14 mouse cellular contexts compared by ENCODE assay signal in genomic region chr9:100898042-100898441, GRCm38 (mm10).
A peak's percentile ranks its signal among the peaks of the same experiment; 100 is the strongest.
DNase-seq lines count a peak whose midpoint lies in the region; ATAC-seq and TF ChIP-seq lines count a peak whose summit lies in the region.
"Had no signal": no experiment of that assay in that cellular context is flagged by ENCODE, and none has a peak within 500 bp of the region (broad histone marks: within the 10 kb centered on the region; RNA-seq: fewer than 3 reads in every experiment).

No protein-coding gene starts in this region.

- peak; percentile 39 for DNase-seq in forebrain, embryonic 14.5 days (ENCODE audit: low spot score)
- DNase-seq in lung, postnatal 0 days (ENCODE audit: low spot score) = no peak
- DNase-seq in lung, postnatal 10 days = no peak
- peak; percentile 39 for DNase-seq in brain, adult 2 months (ENCODE audit: low read depth, low spot score)
- DNase-seq in retina, postnatal 1 day = peak; percentile 11
- DNase-seq in embryo, embryonic 10.5 days (ENCODE audit: low spot score) = no peak
- DNase-seq: adrenal gland, postnatal 10 days; heart, adult 11 months; heart, postnatal 14 days; kidney, postnatal 10 days; spleen, adult 18-20 months had no signal

- H3K4me3 ChIP-seq in forebrain, embryonic 14.5 days (ENCODE audit: low read depth, low read length) = no peak overlapping the region
- no peak overlapping the region for H3K4me3 ChIP-seq in forebrain, embryonic 13.5 days
- no peak overlapping the region for H3K4me3 ChIP-seq in lung, postnatal 0 days (ENCODE audit: low read depth, low read length)
- H3K4me3 ChIP-seq in hindbrain, embryonic 12.5 days = no peak overlapping the region
- H3K4me3 ChIP-seq: midbrain, embryonic 12.5 days had no signal

- no peaks in the 10 kb centered on the region for H3K27me3 ChIP-seq in forebrain, embryonic 14.5 days (replicated peaks; ENCODE audit: control insufficient read depth, insufficient read depth, low read length)
- no peaks in the 10 kb centered on the region for H3K27me3 ChIP-seq in forebrain, embryonic 13.5 days
- no peaks in the 10 kb centered on the region for H3K27me3 ChIP-seq in lung, postnatal 0 days (replicated peaks; ENCODE audit: insufficient read depth, low read length)
- no peaks in the 10 kb centered on the region for H3K27me3 ChIP-seq in hindbrain, embryonic 12.5 days
- H3K27me3 ChIP-seq: midbrain, embryonic 12.5 days had no signal

- no peak overlapping the region for H3K9ac ChIP-seq in forebrain, embryonic 14.5 days (ENCODE audit: low read length)
- no peak overlapping the region for H3K9ac ChIP-seq in forebrain, embryonic 13.5 days
- no peak overlapping the region for H3K9ac ChIP-seq in lung, postnatal 0 days (replicated peaks; ENCODE audit: low read depth)
- no peak overlapping the region for H3K9ac ChIP-seq in hindbrain, embryonic 12.5 days
- H3K9ac ChIP-seq: midbrain, embryonic 12.5 days had no signal

- no peak overlapping the region for H3K4me2 ChIP-seq in forebrain, embryonic 14.5 days (ENCODE audit: low read length)
- H3K4me2 ChIP-seq in forebrain, embryonic 13.5 days = no peak overlapping the region
- no peak overlapping the region for H3K4me2 ChIP-seq in lung, postnatal 0 days (replicated peaks; ENCODE audit: low read depth, low read length)
- no peak overlapping the region for H3K4me2 ChIP-seq in hindbrain, embryonic 12.5 days (replicated peaks)
- H3K4me2 ChIP-seq: midbrain, embryonic 12.5 days had no signal

- TF ChIP-seq EP300 in lung, postnatal 0 days (IDR thresholded peaks at IDR 0.05) = no peak

- no peaks in the 10 kb centered on the region for H3K4me1 ChIP-seq in forebrain, embryonic 14.5 days (ENCODE audit: control insufficient read depth, insufficient read depth, low read length)
- H3K4me1 ChIP-seq in forebrain, embryonic 13.5 days = no peaks in the 10 kb centered on the region
- no peaks in the 10 kb centered on the region for H3K4me1 ChIP-seq in lung, postnatal 0 days (ENCODE audit: insufficient read depth, low read depth, low read length)
- H3K4me1 ChIP-seq in hindbrain, embryonic 12.5 days = no peaks in the 10 kb centered on the region
- H3K4me1 ChIP-seq: midbrain, embryonic 12.5 days had no signal

- no peaks in the 10 kb centered on the region for H3K9me3 ChIP-seq in forebrain, embryonic 14.5 days (replicated peaks; ENCODE audit: control insufficient read depth, low read length)
- H3K9me3 ChIP-seq in forebrain, embryonic 13.5 days (replicated peaks) = no peaks in the 10 kb centered on the region
- H3K9me3 ChIP-seq in lung, postnatal 0 days (ENCODE audit: low read length) = no peaks in the 10 kb centered on the region
- H3K9me3 ChIP-seq in hindbrain, embryonic 12.5 days (replicated peaks) = no peaks in the 10 kb centered on the region
- H3K9me3 ChIP-seq: midbrain, embryonic 12.5 days had no signal

- ATAC-seq in forebrain, embryonic 14.5 days = no peak
- no peak for ATAC-seq in forebrain, embryonic 13.5 days
- ATAC-seq in lung, postnatal 0 days = no peak
- ATAC-seq in hindbrain, embryonic 12.5 days (ENCODE audit: low FRiP score) = no peak

- H3K27ac ChIP-seq in forebrain, embryonic 14.5 days (ENCODE audit: low read depth, low read length) = no peak overlapping the region
- no peak overlapping the region for H3K27ac ChIP-seq in forebrain, embryonic 13.5 days
- H3K27ac ChIP-seq in lung, postnatal 0 days (ENCODE audit: low read length) = no peak overlapping the region
- no peak overlapping the region for H3K27ac ChIP-seq in hindbrain, embryonic 12.5 days
- H3K27ac ChIP-seq: midbrain, embryonic 12.5 days had no signal

- H3K36me3 ChIP-seq in forebrain, embryonic 14.5 days (ENCODE audit: control insufficient read depth, insufficient read depth, low read length) = no peaks in the 10 kb centered on the region
- H3K36me3 ChIP-seq in forebrain, embryonic 13.5 days (ENCODE audit: poor library complexity, severe bottlenecking) = 0 out of 2 replicates have a peak, but pooled peaks cover 6% of the 10 kb centered on the region
- peaks cover 6% of the 10 kb centered on the region; the same call in 1 of the 2 replicates for H3K36me3 ChIP-seq in lung, postnatal 0 days (ENCODE audit: insufficient read depth, low read length)
- H3K36me3 ChIP-seq in hindbrain, embryonic 12.5 days = no peaks in the 10 kb centered on the region; the same call in 1 of the 2 replicates

- TF ChIP-seq CTCF in lung, postnatal 0 days (IDR thresholded peaks at IDR 0.05) = peak; percentile 12; the same call in 1 of the 2 replicates

- WGBS in forebrain, embryonic 14.5 days = 79% methylated on average over 4 of the region's 4 CpGs
- 89% methylated on average over 4 of the region's 4 CpGs for WGBS in forebrain, embryonic 13.5 days
- WGBS in lung, postnatal 0 days = 82% methylated on average over 4 of the region's 4 CpGs
- WGBS in hindbrain, embryonic 12.5 days = 89% methylated on average over 4 of the region's 4 CpGs

Comparison
In these comparisons a context has a peak if more than half of its experiments do, and no peak if none do; other contexts are left out.
1. DNase-seq: peak in forebrain, embryonic 14.5 days (single experiment), brain, adult 2 months (single experiment) and retina, postnatal 1 day (single experiment); none in lung, postnatal 0 days (single experiment), lung, postnatal 10 days (single experiment) and embryo, embryonic 10.5 days (single experiment).